Mouse (Mus musculus) liver, embryonic 12.5 days (tissue): ENCODE measurements around the gene Fam72a. TPM values are rescaled to one million over a fixed set of nuclear protein-coding genes. Genes with fewer than 3 reads are reported as not detected.

Source experiments
- ATAC-seq: fragments of 200-750 bp; cut with Nextera tagmentation; 2 replicates; pipeline ENCODE4 v1.8.0; 2017; ENCODE audit warnings: moderate number of reproducible peaks, mild to moderate bottlenecking, moderate library complexity
- H3K27ac ChIP-seq: fragments of 300-500 bp; sonication (generic); 2 replicates; pipeline ENCODE4 v1.5.1; 2016; ENCODE audit warnings: mild to moderate bottlenecking
- H3K27me3 ChIP-seq: fragments of 300-500 bp; sonication (generic); replicated peaks from 2 replicates; pipeline ENCODE4 v1.6.1; 2016; ENCODE audit warnings: mild to moderate bottlenecking, moderate library complexity
- H3K36me3 ChIP-seq: fragments of 300-500 bp; sonication (generic); 2 replicates; pipeline ENCODE4 v1.6.1; 2016; ENCODE audit warnings: mild to moderate bottlenecking, moderate library complexity
- H3K4me1 ChIP-seq: fragments of 300-500 bp; sonication (generic); 2 replicates; pipeline ENCODE4 v1.6.1; 2016
- H3K4me2 ChIP-seq: fragments of 300-500 bp; sonication (generic); 2 replicates; pipeline ENCODE4 v1.6.1; 2016; ENCODE audit warnings: mild to moderate bottlenecking, moderate library complexity
- H3K4me3 ChIP-seq: fragments of 300-500 bp; sonication (generic); 2 replicates; pipeline ENCODE4 v1.5.1; 2016; ENCODE audit warnings: mild to moderate bottlenecking, moderate library complexity
- H3K9ac ChIP-seq: fragments of 300-500 bp; sonication (generic); 2 replicates; pipeline ENCODE4 v1.6.1; 2016; ENCODE audit warnings: mild to moderate bottlenecking, moderate library complexity
- H3K9me3 ChIP-seq: fragments of 300-500 bp; sonication (generic); replicated peaks from 2 replicates; pipeline ENCODE4 v1.6.1; 2016; ENCODE audit warnings: mild to moderate bottlenecking, moderate library complexity
- WGBS: fragments of 180-500 bp; shearing (Covaris S2); methylation state at CpG from one replicate; pipeline ENCODE4 v1.1.7; 2016; ENCODE audit not compliant: insufficient replicate concordance; 5-methylcytosine and 5-hydroxymethylcytosine counted together
- polyA plus RNA-seq: library from polyadenylated mRNA; unstranded; fragments of >200 nt; fragmentation: Nextera tagmentation; extraction: Ambion mirVana; gene quantifications from 2 replicates; pipeline ENCODE4 v1.2.1, GENCODE M21; 2016

The Fam72a gene
- polyA plus RNA-seq, 1 experiment from 2014 or later = 3.4 TPM

DNA sequence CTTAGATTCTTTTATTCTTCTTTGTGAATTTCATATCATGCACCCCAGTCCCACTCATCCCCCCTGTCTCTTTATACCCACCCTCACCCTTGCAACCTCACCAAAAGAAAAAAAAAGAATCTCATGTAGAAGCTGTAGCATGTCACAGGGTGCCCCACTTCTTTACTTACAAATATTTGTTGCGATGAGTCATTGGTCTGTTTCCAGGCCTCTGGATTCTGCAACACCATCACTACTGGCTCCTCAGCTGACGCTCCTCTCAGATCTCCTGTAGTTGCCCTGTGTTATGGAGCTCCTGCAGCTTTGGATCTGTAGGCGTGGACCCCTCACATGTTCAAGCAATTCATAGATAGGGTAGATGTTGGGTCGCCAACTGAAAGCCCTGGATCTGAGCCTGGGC, 12.1 kb downstream of the Fam72a start:
- Histone ChIP-seq H3K4me2 (no peak overlapping the region), H3K4me1 (no peaks in the 10 kb centered on the region), H3K9ac (no peak overlapping the region), H3K9me3 (no peaks in the 10 kb centered on the region), H3K4me3 (no peak overlapping the region), H3K36me3 (peaks cover 23% of the 10 kb centered on the region), H3K27ac (no peak overlapping the region), H3K27me3 (no peaks in the 10 kb centered on the region)
- WGBS = 75% methylated on average over 4 of the region's 4 CpGs
- no peak for ATAC-seq

DNA sequence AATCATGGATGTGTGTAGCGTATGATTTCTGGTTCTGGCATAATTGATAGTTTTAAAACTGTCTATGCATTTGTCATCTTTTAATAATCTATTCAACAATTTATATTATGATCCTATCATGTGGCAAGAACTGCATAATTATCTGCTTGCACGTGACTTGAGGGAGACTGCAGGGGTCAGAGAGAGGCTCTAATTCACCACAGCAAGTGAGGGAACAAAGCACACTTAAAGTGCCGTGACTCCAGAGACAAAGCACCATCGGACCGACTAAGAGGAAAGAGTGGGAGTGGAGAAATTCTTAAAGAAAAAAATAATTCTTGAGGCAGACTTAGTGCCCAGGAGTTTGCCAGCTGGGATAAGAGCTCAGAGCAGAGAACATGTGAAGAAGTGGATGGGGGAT, 13.1 kb downstream of the Fam72a start:
- no peak overlapping the region for H3K4me3 ChIP-seq
- no peak overlapping the region for H3K4me2 ChIP-seq
- H3K36me3 ChIP-seq = peaks cover 14% of the 10 kb centered on the region
- H3K9ac ChIP-seq = no peak overlapping the region
- ATAC-seq = no peak
- WGBS = 80% methylated on average over 5 of the region's 5 CpGs
- H3K9me3 ChIP-seq = no peaks in the 10 kb centered on the region
- H3K27me3 ChIP-seq = no peaks in the 10 kb centered on the region
- no peaks in the 10 kb centered on the region for H3K4me1 ChIP-seq
- H3K27ac ChIP-seq = no peak overlapping the region

- no peak overlapping the region for H3K9ac ChIP-seq
- no peaks in the 10 kb centered on the region for H3K4me1 ChIP-seq
- H3K27me3 ChIP-seq = no peaks in the 10 kb centered on the region
- H3K36me3 ChIP-seq = peaks cover 12% of the 10 kb centered on the region
- H3K27ac ChIP-seq = no peak overlapping the region
- no peak overlapping the region for H3K4me2 ChIP-seq
- 55% methylated on average over 3 of the region's 3 CpGs for WGBS
- no peak for ATAC-seq
- no peaks in the 10 kb centered on the region for H3K9me3 ChIP-seq
- no peak overlapping the region for H3K4me3 ChIP-seq
Observed at GRCm38 (mm10) chr1:131541431-131541830, 13.7 kb downstream of the Fam72a start.

DNA sequence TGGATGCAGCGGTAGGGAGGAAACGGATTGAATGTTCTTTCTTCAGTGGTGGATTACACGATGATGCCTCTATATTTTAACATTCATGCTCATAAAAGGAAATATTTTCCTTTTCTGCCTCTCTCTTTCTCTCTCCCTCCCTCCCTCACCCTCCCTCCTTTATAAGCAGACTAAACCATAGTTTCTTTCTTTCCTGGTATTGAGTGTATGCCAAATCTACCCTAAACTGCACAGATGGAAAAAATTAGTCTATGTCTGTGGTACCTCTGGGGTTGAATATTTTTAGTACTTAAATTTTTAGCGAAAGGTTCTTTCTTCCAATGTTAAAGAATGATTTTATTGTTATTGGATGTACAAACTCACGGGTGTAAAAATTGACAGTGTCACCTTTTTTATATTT, 14.2 kb downstream of the Fam72a start:
- Histone ChIP-seq H3K4me2 (no peak overlapping the region), H3K36me3 (0 out of 2 replicates have a peak, but pooled peaks cover 7% of the 10 kb centered on the region), H3K9me3 (no peaks in the 10 kb centered on the region), H3K27ac (no peak overlapping the region), H3K4me3 (no peak overlapping the region), H3K4me1 (no peaks in the 10 kb centered on the region), H3K9ac (no peak overlapping the region), H3K27me3 (no peaks in the 10 kb centered on the region)
- ATAC-seq = no peak
- 74% methylated on average over 5 of the region's 5 CpGs for WGBS

DNA sequence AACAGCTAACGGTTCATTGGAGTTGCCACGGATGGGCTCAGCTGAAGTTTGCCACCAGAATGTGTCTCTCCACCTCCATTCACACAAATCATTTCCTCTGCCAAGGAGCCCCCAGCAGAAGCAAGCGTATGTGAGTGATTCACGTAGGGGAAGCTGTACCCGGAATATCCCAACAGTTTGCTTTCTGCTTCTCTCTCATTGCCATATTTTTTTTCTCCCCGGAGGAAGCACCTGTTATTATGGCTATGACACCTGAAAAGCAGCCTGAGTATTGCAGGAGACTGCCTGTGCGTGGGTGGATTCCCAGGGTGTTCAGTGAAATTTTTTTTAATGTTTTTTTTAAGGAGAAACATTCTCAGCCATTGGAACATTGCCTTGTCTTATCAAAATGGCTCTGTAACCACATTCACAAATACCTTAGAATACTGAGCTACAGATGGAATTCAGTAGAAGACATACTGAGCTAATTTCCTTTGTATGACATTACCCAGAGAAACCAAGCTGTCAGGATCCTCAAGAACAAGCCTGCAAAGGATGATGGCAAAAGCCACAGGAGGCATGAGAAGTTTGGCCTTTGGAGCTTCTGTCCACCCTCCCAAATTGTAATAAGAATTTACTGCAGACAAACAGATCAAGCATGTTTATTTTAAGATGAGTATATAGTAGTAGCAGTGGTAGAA, 16.3 kb downstream of the Fam72a start:
- Histone ChIP-seq H3K27ac (no peak overlapping the region), H3K4me3 (no peak overlapping the region), H3K36me3 (0 out of 2 replicates have a peak, but pooled peaks cover 5% of the 10 kb centered on the region), H3K4me2 (no peak overlapping the region), H3K9ac (no peak overlapping the region), H3K4me1 (no peaks in the 10 kb centered on the region), H3K27me3 (no peaks in the 10 kb centered on the region), H3K9me3 (no peaks in the 10 kb centered on the region)
- ATAC-seq = no peak
- WGBS = 77% methylated on average over 7 of the region's 7 CpGs

DNA sequence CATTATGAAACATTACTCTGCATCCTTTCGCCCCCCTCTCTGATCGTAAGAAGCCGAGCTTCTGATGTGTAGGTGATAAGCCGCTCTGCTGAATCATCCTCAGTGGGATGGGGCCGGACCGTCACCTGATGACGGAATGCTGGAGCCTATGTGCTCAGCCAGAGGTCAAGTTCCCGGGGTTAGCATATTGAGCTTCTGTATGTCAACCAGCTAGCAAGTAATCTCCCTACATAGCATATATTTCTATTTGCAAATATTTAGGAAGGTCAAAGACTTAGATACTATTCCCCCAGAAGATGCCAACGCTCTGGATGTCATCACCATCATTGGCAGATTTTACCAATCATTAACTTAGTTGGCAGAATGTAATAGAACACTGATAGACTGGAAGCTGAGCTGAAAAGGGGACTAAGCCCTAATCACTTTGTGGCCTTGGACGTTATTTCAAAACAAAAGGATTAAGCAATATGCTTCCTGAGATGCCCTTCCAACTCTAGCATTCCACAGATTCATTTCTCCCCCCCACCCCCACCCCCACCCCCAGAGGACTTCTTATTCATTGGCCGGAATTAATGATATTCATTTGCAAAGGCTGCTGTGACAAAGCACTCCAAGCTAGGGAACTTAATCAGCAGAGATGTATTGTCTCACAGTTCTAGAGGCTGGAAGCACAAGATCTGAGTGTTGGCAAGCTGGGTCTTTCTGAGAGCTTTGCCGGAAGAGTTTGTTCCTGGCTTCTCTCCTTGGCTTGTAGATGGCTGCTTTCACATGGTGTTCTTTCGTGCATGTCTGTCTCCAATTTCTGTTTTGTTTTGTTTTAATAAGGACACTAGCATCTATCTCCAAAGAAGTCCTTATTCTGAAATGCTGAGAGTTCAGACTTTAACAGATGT, 19.3 kb downstream of the Fam72a start:
- no peak for ATAC-seq
- no peak overlapping the region for H3K4me2 ChIP-seq
- H3K27ac ChIP-seq = no peak overlapping the region
- no peak overlapping the region for H3K4me3 ChIP-seq
- H3K9ac ChIP-seq = no peak overlapping the region
- H3K9me3 ChIP-seq = no peaks in the 10 kb centered on the region
- no peaks in the 10 kb centered on the region for H3K36me3 ChIP-seq
- WGBS = 62% methylated on average over 13 of the region's 13 CpGs
- H3K4me1 ChIP-seq = no peaks in the 10 kb centered on the region
- H3K27me3 ChIP-seq = no peaks in the 10 kb centered on the region

GRCm38 (mm10) chr1:131548494-131549365, 21.0 kb downstream of the Fam72a start:
- no peaks in the 10 kb centered on the region for H3K36me3 ChIP-seq
- 48% methylated on average over 8 of the region's 8 CpGs for WGBS
- no peak overlapping the region for H3K4me2 ChIP-seq
- no peaks in the 10 kb centered on the region for H3K27me3 ChIP-seq
- no peak overlapping the region for H3K27ac ChIP-seq
- no peaks in the 10 kb centered on the region for H3K9me3 ChIP-seq
- H3K9ac ChIP-seq = no peak overlapping the region
- no peak for ATAC-seq
- no peak overlapping the region for H3K4me3 ChIP-seq
- H3K4me1 ChIP-seq = no peaks in the 10 kb centered on the region

GRCm38 (mm10) chr1:131551956-131552355, 24.3 kb downstream of the Fam72a start:
- H3K4me2 ChIP-seq = no peak overlapping the region
- H3K27ac ChIP-seq = no peak overlapping the region
- H3K9me3 ChIP-seq = no peaks in the 10 kb centered on the region
- 74% methylated on average over 2 of the region's 2 CpGs for WGBS
- no peak overlapping the region for H3K4me3 ChIP-seq
- H3K4me1 ChIP-seq = peaks cover 3% of the 10 kb centered on the region; the same call in 1 of the 2 replicates
- H3K36me3 ChIP-seq = no peaks in the 10 kb centered on the region
- H3K9ac ChIP-seq = no peak overlapping the region
- no peak for ATAC-seq
- H3K27me3 ChIP-seq = no peaks in the 10 kb centered on the region

- Histone ChIP-seq H3K36me3 (no peaks in the 10 kb centered on the region), H3K4me2 (no peak overlapping the region), H3K4me1 (peaks cover 3% of the 10 kb centered on the region; the same call in 1 of the 2 replicates), H3K27ac (no peak overlapping the region), H3K4me3 (no peak overlapping the region), H3K27me3 (peaks cover 8% of the 10 kb centered on the region; the same call in 1 of the 2 replicates), H3K9me3 (no peaks in the 10 kb centered on the region), H3K9ac (no peak overlapping the region)
- ATAC-seq = no peak
Observed at GRCm38 (mm10) chr1:131553428-131553827, 25.7 kb downstream of the Fam72a start.

- Histone ChIP-seq H3K27me3 (peaks cover 8% of the 10 kb centered on the region; the same call in 1 of the 2 replicates), H3K4me1 (peaks cover 3% of the 10 kb centered on the region; the same call in 1 of the 2 replicates), H3K9me3 (no peaks in the 10 kb centered on the region), H3K36me3 (no peaks in the 10 kb centered on the region), H3K9ac (0 out of 2 replicates have a peak overlapping the region, but pooled peaks have one; percentile 14), H3K4me3 (no peak overlapping the region), H3K4me2 (peak overlapping the region; percentile 31), H3K27ac (no peak overlapping the region)
- ATAC-seq = peak; percentile 47; the same call in 1 of the 2 replicates
- 14% methylated on average over 13 of the region's 13 CpGs for WGBS
Observed at GRCm38 (mm10) chr1:131555042-131555812, 27.5 kb downstream of the Fam72a start.

GRCm38 (mm10) chr1:131560500-131560899, 32.8 kb downstream of the Fam72a start:
- H3K9me3 ChIP-seq = no peaks in the 10 kb centered on the region
- H3K4me1 ChIP-seq = no peaks in the 10 kb centered on the region
- no peak overlapping the region for H3K9ac ChIP-seq
- H3K36me3 ChIP-seq = no peaks in the 10 kb centered on the region
- no peak overlapping the region for H3K4me2 ChIP-seq
- peaks cover 8% of the 10 kb centered on the region; the same call in 1 of the 2 replicates for H3K27me3 ChIP-seq
- no peak overlapping the region for H3K4me3 ChIP-seq
- H3K27ac ChIP-seq = no peak overlapping the region
- no peak for ATAC-seq
